Mouse (Mus musculus): ENCODE results near the gene Ets2.

DNA sequence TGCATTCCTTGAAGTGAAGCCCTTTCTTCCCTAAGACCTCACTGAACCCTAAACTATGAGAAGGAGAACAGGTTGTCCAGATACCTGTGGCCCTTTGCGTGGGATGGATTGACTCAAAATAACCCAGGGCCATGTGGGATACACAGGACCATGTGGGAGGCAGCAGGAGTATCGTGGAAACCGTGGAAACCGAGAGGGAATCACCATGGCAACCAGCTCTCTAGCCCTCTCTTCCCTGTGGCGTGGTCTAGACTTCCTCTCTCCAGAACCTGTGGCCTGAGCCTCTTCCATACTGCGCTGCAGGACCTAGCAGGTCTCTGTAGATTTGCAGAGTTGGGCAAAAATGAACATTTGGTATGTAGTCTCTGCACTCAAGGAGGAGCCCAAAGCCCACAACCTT, 37.6 kb downstream of the Ets2 start:
- no peak for TF ChIP-seq POLR2A (IDR thresholded peaks at IDR 0.05; ENCODE audit: insufficient read depth, low read depth, low read length)
- TF ChIP-seq CTCF (IDR thresholded peaks at IDR 0.05; ENCODE audit: insufficient read depth, low read depth, low read length) = no peak
